Mouse (Mus musculus): ENCODE data around the gene Mcmbp. TPM values are rescaled to one million over a fixed set of nuclear protein-coding genes. Genes with fewer than 3 reads are reported as not detected.

Mcmbp gene
- total and polyA plus RNA-seq, 3 experiments: 44.6 to 91.1 TPM; not detected in 1

- no peak overlapping the region for H3K27ac ChIP-seq (ENCODE audit: control insufficient read depth, low read depth, low read length)
- H3K9me3 ChIP-seq (replicated peaks; ENCODE audit: insufficient read depth, low read length): no peaks in the 10 kb centered on the region
- peaks cover 29% of the 10 kb centered on the region for H3K79me2 ChIP-seq (ENCODE audit: control insufficient read depth, insufficient read depth, low read length, poor library complexity)
- H3K9ac ChIP-seq (ENCODE audit: control insufficient read depth, low read depth, low read length, poor library complexity, severe bottlenecking): no peak overlapping the region
- no peaks in the 10 kb centered on the region for H3K27me3 ChIP-seq (ENCODE audit: control insufficient read depth in 1 of 2, insufficient read depth in 2 of 2, low read length in 2 of 2)
- peaks cover 0 to 15% of the 10 kb centered on the region in 2 experiments; a peak in 2 of 4 replicates for H3K36me3 ChIP-seq (ENCODE audit: control insufficient read depth in 1 of 2, insufficient read depth in 2 of 2, low read length in 2 of 2)
- TF ChIP-seq E2F4 (IDR thresholded peaks at IDR 0.05; ENCODE audit: borderline replicate concordance, low read depth, low read length) (no peak), MAZ (IDR thresholded peaks at IDR 0.05; ENCODE audit: low read depth, low read length) (no peak), ZNF384 (IDR thresholded peaks at IDR 0.05; ENCODE audit: low read depth, low read length) (no peak), TBP (IDR thresholded peaks at IDR 0.05; ENCODE audit: low read depth, low read length) (no peak), MXI1 (IDR thresholded peaks at IDR 0.05; ENCODE audit: low read depth, low read length) (no peak), ZMIZ1 (IDR thresholded peaks at IDR 0.05; ENCODE audit: low read depth, low read length) (no peak), TAL1 (IDR thresholded peaks at IDR 0.05; ENCODE audit: low read length) (no peak), GATA1 (IDR thresholded peaks at IDR 0.05; ENCODE audit: low read depth, low read length) (no peak), ZKSCAN1 (IDR thresholded peaks at IDR 0.05; ENCODE audit: low read depth, low read length) (no peak), RCOR1 (IDR thresholded peaks at IDR 0.05; ENCODE audit: low read depth, low read length) (no peak), POLR2A (IDR thresholded peaks at IDR 0.05; ENCODE audit: control insufficient read depth in 1 of 2, insufficient read depth in 1 of 2, low read depth in 1 of 2, low read length in 2 of 2, poor library complexity in 1 of 2) (no peak), BHLHE40 (IDR thresholded peaks at IDR 0.05; ENCODE audit: borderline replicate concordance, low read depth, low read length) (no peak), SIN3A (IDR thresholded peaks at IDR 0.05; ENCODE audit: low read length) (no peak)
- no peak for DNase-seq (ENCODE audit: low read depth, low spot score)
- no peak overlapping the region for H3K4me3 ChIP-seq (ENCODE audit: control insufficient read depth in 1 of 2, insufficient read depth in 1 of 2, low read depth in 2 of 2, low read length in 2 of 2)
- no peaks in the 10 kb centered on the region; a peak in 1 of 4 replicates for H3K4me1 ChIP-seq (ENCODE audit: control insufficient read depth in 1 of 2, insufficient read depth in 2 of 2, low read length in 2 of 2)
Measured at GRCm38 (mm10) chr7:128726999-128727398, 13.3 kb downstream of the Mcmbp start.

DNA sequence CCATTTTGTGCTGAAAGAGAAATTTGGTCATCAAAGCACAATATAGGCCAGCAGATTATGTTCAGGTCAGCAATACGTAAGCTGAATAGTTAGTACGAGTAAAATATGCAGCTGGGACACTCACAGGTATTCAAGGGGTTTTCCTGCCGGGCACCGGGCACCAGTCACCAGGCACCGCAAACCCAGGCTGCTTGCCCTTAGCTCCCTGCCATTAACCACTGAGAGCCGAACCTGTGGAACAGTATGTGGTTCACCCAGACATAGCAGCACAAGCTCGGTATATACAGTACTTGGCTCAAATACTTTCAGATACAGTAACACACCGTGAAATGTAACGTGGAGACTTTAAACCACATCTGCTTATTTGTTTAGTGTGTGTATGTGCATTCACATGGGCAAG is 15.1 kb downstream of the Mcmbp start:
- H3K27me3 ChIP-seq (ENCODE audit: control insufficient read depth in 1 of 2, insufficient read depth in 2 of 2, low read length in 2 of 2): no peaks in the 10 kb centered on the region
- H3K9ac ChIP-seq (ENCODE audit: control insufficient read depth, low read depth, low read length, poor library complexity, severe bottlenecking): no peak overlapping the region
- H3K36me3 ChIP-seq (ENCODE audit: control insufficient read depth in 1 of 2, insufficient read depth in 2 of 2, low read length in 2 of 2): peaks cover 0 to 19% of the 10 kb centered on the region in 2 experiments; a peak in 2 of 4 replicates
- no peak overlapping the region for H3K27ac ChIP-seq (ENCODE audit: control insufficient read depth, low read depth, low read length)
- H3K4me3 ChIP-seq (ENCODE audit: control insufficient read depth in 1 of 2, insufficient read depth in 1 of 2, low read depth in 2 of 2, low read length in 2 of 2): no peak overlapping the region
- H3K4me1 ChIP-seq (ENCODE audit: control insufficient read depth in 1 of 2, insufficient read depth in 2 of 2, low read length in 2 of 2): no peaks in the 10 kb centered on the region; a peak in 1 of 4 replicates
- peaks cover 18% of the 10 kb centered on the region for H3K79me2 ChIP-seq (ENCODE audit: control insufficient read depth, insufficient read depth, low read length, poor library complexity)
- TF ChIP-seq TCF12 (IDR thresholded peaks at IDR 0.05; ENCODE audit: low read depth, low read length): no peak
- no peak for TF ChIP-seq ELF1 (IDR thresholded peaks at IDR 0.05; ENCODE audit: low read depth, low read length)
- TF ChIP-seq NRF1 (IDR thresholded peaks at IDR 0.05; ENCODE audit: insufficient read depth, low read depth, low read length, poor library complexity, severe bottlenecking): no peak
- no peak for TF ChIP-seq NELFE (IDR thresholded peaks at IDR 0.05; ENCODE audit: low read depth, low read length)
- no peak for TF ChIP-seq RCOR1 (IDR thresholded peaks at IDR 0.05; ENCODE audit: low read depth, low read length)
- no peak for TF ChIP-seq POLR2AphosphoS5 (IDR thresholded peaks at IDR 0.05; ENCODE audit: borderline replicate concordance, low read depth, low read length)
- TF ChIP-seq RAD21 (IDR thresholded peaks at IDR 0.05; ENCODE audit: low read depth, low read length): no peak
- no peak for TF ChIP-seq ZMIZ1 (IDR thresholded peaks at IDR 0.05; ENCODE audit: low read depth, low read length)
- no peak for TF ChIP-seq MYB (IDR thresholded peaks at IDR 0.05; ENCODE audit: low read depth, low read length)
- no peaks in the 10 kb centered on the region for H3K9me3 ChIP-seq (replicated peaks; ENCODE audit: insufficient read depth, low read length)
- DNase-seq (ENCODE audit: low read depth, low spot score): no peak
